Mouse (Mus musculus): ENCODE measurements at regions not wholly inside any gene's neighbourhood (a gene's known extent, or its start where the extent isn't known, plus 50 kb on each side); places are given as distances from the start of the nearest gene placed in this dataset.

GRCm38 (mm10) chr6:127250181-127250873, 98.3 kb upstream of the Ccnd2 start:
- Histone ChIP-seq H3K4me3 (replicated peaks; ENCODE audit: insufficient read depth, low read depth, low read length) (no peak overlapping the region), H3K27ac (ENCODE audit: insufficient read depth, low read length) (no peak overlapping the region), H3K4me1 (ENCODE audit: control insufficient read depth, insufficient read depth, low read length) (no peaks in the 10 kb centered on the region), H3K27me3 (ENCODE audit: control insufficient read depth, insufficient read depth, low read length) (no peaks in the 10 kb centered on the region)
- WGBS = 34% methylated on average over 8 of the region's 8 CpGs
- TF ChIP-seq POLR2A (IDR thresholded peaks at IDR 0.05; ENCODE audit: borderline replicate concordance, insufficient read depth, low read length) (no peak), CTCF (IDR thresholded peaks at IDR 0.05; ENCODE audit: borderline replicate concordance, insufficient read depth, low read depth, low read length) (no peak)
- no peak for DNase-seq

- TF ChIP-seq POLR2A (IDR thresholded peaks at IDR 0.05; ENCODE audit: borderline replicate concordance, insufficient read depth, low read length) (no peak), CTCF (IDR thresholded peaks at IDR 0.05; ENCODE audit: borderline replicate concordance, insufficient read depth, low read depth, low read length) (no peak)
- no peak for DNase-seq
- 26% methylated on average over 11 of the region's 11 CpGs for WGBS
These were observed 99.1 kb upstream of the Ccnd2 start for GRCm38 (mm10) chr6:127250874-127251670.

GRCm38 (mm10) chr6:127251671-127251985, 99.6 kb upstream of the Ccnd2 start:
- H3K4me3 ChIP-seq (replicated peaks; ENCODE audit: insufficient read depth, low read depth, low read length) = no peak overlapping the region
- TF ChIP-seq POLR2A (IDR thresholded peaks at IDR 0.05; ENCODE audit: borderline replicate concordance, insufficient read depth, low read length) (no peak), CTCF (IDR thresholded peaks at IDR 0.05; ENCODE audit: borderline replicate concordance, insufficient read depth, low read depth, low read length) (no peak)
- H3K4me1 ChIP-seq (ENCODE audit: control insufficient read depth, insufficient read depth, low read length) = no peaks in the 10 kb centered on the region
- H3K27me3 ChIP-seq (ENCODE audit: control insufficient read depth, insufficient read depth, low read length) = no peaks in the 10 kb centered on the region
- WGBS = 22% methylated on average over 5 of the region's 5 CpGs
- H3K27ac ChIP-seq (ENCODE audit: insufficient read depth, low read length) = no peak overlapping the region
- no peak for DNase-seq

More at GRCm38 (mm10) chr6:127250874-127251670, 99.1 kb upstream of the Ccnd2 start:
- Histone ChIP-seq H3K27me3 (ENCODE audit: control insufficient read depth, insufficient read depth, low read length) (no peaks in the 10 kb centered on the region), H3K4me1 (ENCODE audit: control insufficient read depth, insufficient read depth, low read length) (no peaks in the 10 kb centered on the region), H3K27ac (ENCODE audit: insufficient read depth, low read length) (no peak overlapping the region), H3K4me3 (replicated peaks; ENCODE audit: insufficient read depth, low read depth, low read length) (no peak overlapping the region)

- H3K4me3 ChIP-seq (replicated peaks; ENCODE audit: insufficient read depth, low read depth, low read length) = no peak overlapping the region
- TF ChIP-seq POLR2A (IDR thresholded peaks at IDR 0.05; ENCODE audit: borderline replicate concordance, insufficient read depth, low read length) (no peak), CTCF (IDR thresholded peaks at IDR 0.05; ENCODE audit: borderline replicate concordance, insufficient read depth, low read depth, low read length) (no peak)
- no peaks in the 10 kb centered on the region for H3K4me1 ChIP-seq (ENCODE audit: control insufficient read depth, insufficient read depth, low read length)
- 30% methylated on average over 3 of the region's 3 CpGs for WGBS
- DNase-seq = no peak
- no peak overlapping the region for H3K27ac ChIP-seq (ENCODE audit: insufficient read depth, low read length)
- H3K27me3 ChIP-seq (ENCODE audit: control insufficient read depth, insufficient read depth, low read length) = no peaks in the 10 kb centered on the region
These were observed 100.2 kb upstream of the Ccnd2 start for GRCm38 (mm10) chr6:127252000-127252721.

- 80% methylated on average over 3 of the region's 3 CpGs for WGBS
These were observed 101.9 kb upstream of the Ccnd2 start for GRCm38 (mm10) chr6:127253935-127254334.

GRCm38 (mm10) chr6:127263903-127264680, 112.1 kb upstream of the Ccnd2 start:
- TF ChIP-seq POLR2A (IDR thresholded peaks at IDR 0.05; ENCODE audit: borderline replicate concordance, insufficient read depth, low read length) = no peak
- 26% methylated on average over 5 of the region's 5 CpGs for WGBS

More at GRCm38 (mm10) chr6:127253935-127254334, 101.9 kb upstream of the Ccnd2 start:
- Histone ChIP-seq H3K27ac (ENCODE audit: insufficient read depth, low read length) (no peak overlapping the region), H3K4me1 (ENCODE audit: control insufficient read depth, insufficient read depth, low read length) (no peaks in the 10 kb centered on the region), H3K4me3 (replicated peaks; ENCODE audit: insufficient read depth, low read depth, low read length) (no peak overlapping the region), H3K27me3 (ENCODE audit: control insufficient read depth, insufficient read depth, low read length) (no peaks in the 10 kb centered on the region)
- DNase-seq = no peak
- TF ChIP-seq CTCF (IDR thresholded peaks at IDR 0.05; ENCODE audit: borderline replicate concordance, insufficient read depth, low read depth, low read length) (no peak), POLR2A (IDR thresholded peaks at IDR 0.05; ENCODE audit: borderline replicate concordance, insufficient read depth, low read length) (no peak)

GRCm38 (mm10) chr6:127265063-127265775, 113.2 kb upstream of the Ccnd2 start:
- Histone ChIP-seq H3K4me3 (replicated peaks; ENCODE audit: insufficient read depth, low read depth, low read length) (no peak overlapping the region), H3K27me3 (ENCODE audit: control insufficient read depth, insufficient read depth, low read length) (no peaks in the 10 kb centered on the region), H3K27ac (ENCODE audit: insufficient read depth, low read length) (no peak overlapping the region), H3K4me1 (ENCODE audit: control insufficient read depth, insufficient read depth, low read length) (no peaks in the 10 kb centered on the region)
- DNase-seq = no peak
- TF ChIP-seq POLR2A (IDR thresholded peaks at IDR 0.05; ENCODE audit: borderline replicate concordance, insufficient read depth, low read length) = no peak
- no peak for TF ChIP-seq CTCF (IDR thresholded peaks at IDR 0.05; ENCODE audit: borderline replicate concordance, insufficient read depth, low read depth, low read length)
- 73% methylated on average over 9 of the region's 9 CpGs for WGBS

More at GRCm38 (mm10) chr6:127263903-127264680, 112.1 kb upstream of the Ccnd2 start:
- no peak overlapping the region for H3K27ac ChIP-seq (ENCODE audit: insufficient read depth, low read length)
- H3K27me3 ChIP-seq (ENCODE audit: control insufficient read depth, insufficient read depth, low read length) = no peaks in the 10 kb centered on the region
- H3K4me1 ChIP-seq (ENCODE audit: control insufficient read depth, insufficient read depth, low read length) = no peaks in the 10 kb centered on the region
- no peak for DNase-seq
- no peak overlapping the region for H3K4me3 ChIP-seq (replicated peaks; ENCODE audit: insufficient read depth, low read depth, low read length)
